Mouse (Mus musculus): ENCODE data around the gene Kpna7.

DNA sequence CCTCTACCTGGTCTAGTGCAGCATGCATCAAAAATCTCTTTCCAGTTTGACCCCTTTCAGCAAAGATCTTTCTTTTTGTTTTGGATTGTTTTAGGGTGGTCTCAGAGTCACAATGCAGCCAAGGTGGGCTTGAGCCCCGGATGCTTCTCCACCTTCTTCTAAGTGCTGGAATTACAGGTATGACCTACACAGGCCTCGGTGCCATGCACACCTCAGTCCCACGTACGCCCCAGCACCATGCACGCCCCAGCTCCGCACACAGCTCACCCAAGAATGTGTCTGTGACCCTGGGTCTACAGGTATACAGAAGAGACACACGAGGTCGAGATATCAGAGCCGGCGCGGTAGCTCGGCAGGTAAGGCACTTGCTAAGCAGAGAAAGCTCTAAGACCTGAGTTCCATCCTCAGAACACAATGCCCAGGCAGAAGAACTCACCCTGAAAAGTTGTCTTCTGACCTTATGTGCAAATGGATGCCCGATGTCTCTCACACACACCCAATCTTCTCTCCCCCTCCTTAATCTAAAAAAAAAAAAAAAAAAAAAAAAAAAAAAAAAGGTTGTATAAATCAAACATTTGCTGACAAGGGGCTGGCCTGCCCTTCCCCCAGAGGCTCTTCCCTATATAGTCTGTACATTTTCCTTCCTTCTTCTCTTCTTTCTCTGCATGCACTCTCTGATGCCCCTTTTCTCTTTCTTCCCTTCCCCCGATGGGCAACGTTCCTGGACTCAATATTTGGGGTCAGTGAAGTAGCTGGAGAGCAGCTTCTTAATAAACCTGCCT is 74.8 kb downstream of the Kpna7 start:
- no peak for TF ChIP-seq CTCF (IDR thresholded peaks at IDR 0.05)
- no peak for TF ChIP-seq EP300 (IDR thresholded peaks at IDR 0.05)

All from lung, postnatal 0 days (tissue).